Mouse (Mus musculus): ENCODE measurements around the gene Acmsd.

Acmsd gene

GRCm38 (mm10) chr1:127775206-127775720 lies 46.0 kb downstream of the Acmsd start:
- DNase-seq (ENCODE audit: low read depth, low spot score) = no peak

- no peak for DNase-seq (ENCODE audit: low read depth, low spot score)
Observed at GRCm38 (mm10) chr1:127776246-127776645, 47.0 kb downstream of the Acmsd start.

- DNase-seq (ENCODE audit: low read depth, low spot score) = no peak
Observed at GRCm38 (mm10) chr1:127778611-127779010, 49.4 kb downstream of the Acmsd start.

GRCm38 (mm10) chr1:127780142-127780541 lies 50.9 kb downstream of the Acmsd start:
- DNase-seq (ENCODE audit: low read depth, low spot score) = no peak

- DNase-seq (ENCODE audit: low read depth, low spot score) = no peak
Observed at GRCm38 (mm10) chr1:127780849-127781248, 51.6 kb downstream of the Acmsd start.

GRCm38 (mm10) chr1:127783862-127784261 lies 54.6 kb downstream of the Acmsd start:
- no peak for DNase-seq (ENCODE audit: low read depth, low spot score)

GRCm38 (mm10) chr1:127785882-127786281 lies 56.7 kb downstream of the Acmsd start:
- no peak for DNase-seq (ENCODE audit: low read depth, low spot score)

- DNase-seq (ENCODE audit: low read depth, low spot score) = no peak
Observed at GRCm38 (mm10) chr1:127788943-127789342, 59.7 kb downstream of the Acmsd start.

GRCm38 (mm10) chr1:127793459-127793858 lies 64.2 kb downstream of the Acmsd start:
- DNase-seq (ENCODE audit: low read depth, low spot score) = no peak

GRCm38 (mm10) chr1:127795087-127795769 lies 66.0 kb downstream of the Acmsd start:
- no peak for DNase-seq (ENCODE audit: low read depth, low spot score)

- no peak for DNase-seq (ENCODE audit: low read depth, low spot score)
Observed at GRCm38 (mm10) chr1:127796341-127796740, 67.1 kb downstream of the Acmsd start.

GRCm38 (mm10) chr1:127796752-127797151 lies 67.5 kb downstream of the Acmsd start:
- DNase-seq (ENCODE audit: low read depth, low spot score) = no peak

- DNase-seq (ENCODE audit: low read depth, low spot score) = no peak
Observed at GRCm38 (mm10) chr1:127802916-127803315, 73.7 kb downstream of the Acmsd start.

GRCm38 (mm10) chr1:127808671-127809070 lies 79.5 kb downstream of the Acmsd start:
- DNase-seq (ENCODE audit: low read depth, low spot score) = no peak

GRCm38 (mm10) chr1:127812929-127813328 lies 83.7 kb downstream of the Acmsd start:
- no peak for DNase-seq (ENCODE audit: low read depth, low spot score)

- DNase-seq (ENCODE audit: low read depth, low spot score) = no peak
Observed at GRCm38 (mm10) chr1:127816381-127816780, 87.2 kb downstream of the Acmsd start.
